Mouse (Mus musculus): ENCODE results near the gene 1700001C19Rik. TPM values are rescaled to one million over a fixed set of nuclear protein-coding genes. Genes with fewer than 3 reads are reported as not detected.
"Not testable (repeated sequence)": the region's sequence is repeated elsewhere in the genome, so short reads cannot be mapped to it uniquely, and the experiment has no call there.

Gene 1700001C19Rik
- polyA plus RNA-seq, 1 experiment from 2014 or later: 0.65 TPM

DNA sequence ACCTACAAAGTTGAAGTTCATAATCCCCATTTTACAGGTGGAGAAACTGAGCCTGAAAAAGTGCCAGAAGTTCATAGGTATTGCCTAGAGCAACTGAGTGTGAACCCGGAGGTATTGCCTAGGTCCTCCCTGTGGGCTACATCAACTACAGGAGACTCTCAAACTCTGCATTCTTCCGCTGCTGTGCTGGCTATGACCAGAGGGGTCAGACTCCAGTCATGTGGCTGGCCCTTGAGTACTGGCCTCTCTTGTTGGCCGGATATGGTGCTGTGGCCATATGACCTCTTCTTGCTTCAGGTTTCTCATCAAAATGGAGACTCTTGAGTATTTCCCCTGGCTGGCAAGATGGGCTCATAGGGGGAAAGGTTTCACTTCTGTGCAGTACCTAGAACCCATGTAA lies 5.1 kb upstream of the 1700001C19Rik start:
- 77% methylated on average over 3 of the region's 3 CpGs for WGBS
- no peak overlapping the region for H3K4me2 ChIP-seq (replicated peaks)
- H3K9ac ChIP-seq: no peak overlapping the region
- H3K4me1 ChIP-seq: peaks cover 8% of the 10 kb centered on the region
- ATAC-seq (ENCODE audit: low FRiP score): no peak
- peaks cover 24% of the 10 kb centered on the region for H3K27me3 ChIP-seq
- no peaks in the 10 kb centered on the region for H3K9me3 ChIP-seq (replicated peaks)
- no peaks in the 10 kb centered on the region for H3K36me3 ChIP-seq
- H3K27ac ChIP-seq: no peak overlapping the region
- no peak overlapping the region for H3K4me3 ChIP-seq

DNA sequence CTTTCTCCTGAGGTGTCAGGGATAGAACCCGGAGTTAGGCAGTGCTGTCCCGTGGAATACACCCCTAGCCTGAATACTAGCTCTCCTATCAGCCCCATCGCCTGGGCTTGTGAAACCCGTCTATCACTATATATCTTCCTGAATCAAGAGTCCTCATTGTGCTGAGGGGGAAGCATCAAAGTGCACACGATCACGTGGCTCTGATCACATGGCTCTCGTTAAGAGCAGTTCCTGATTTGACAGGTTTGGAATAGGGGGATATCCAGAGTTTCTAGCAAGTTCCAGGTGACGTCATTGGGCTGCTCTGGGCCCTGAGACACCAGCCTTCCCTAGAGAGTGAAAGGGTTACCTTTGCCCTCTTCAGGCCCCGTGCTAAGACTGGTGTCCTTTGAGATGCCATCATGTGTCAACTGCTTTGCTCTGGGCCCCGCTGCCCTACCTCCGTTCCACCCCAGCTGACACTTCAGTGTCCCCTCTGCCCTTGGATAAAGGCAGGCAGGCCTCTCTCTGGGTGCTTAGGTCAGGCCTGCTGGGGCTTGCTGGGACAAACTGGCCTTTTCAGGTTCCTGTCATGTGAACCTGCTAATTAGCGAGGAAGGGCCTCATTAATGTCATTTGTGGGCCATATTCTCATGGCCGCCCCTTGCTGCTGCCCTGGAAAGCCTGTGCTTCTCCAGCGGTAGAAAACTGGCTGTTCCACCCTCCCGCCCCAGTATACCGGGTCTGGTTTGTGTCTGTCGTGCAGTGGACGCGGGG lies 4.3 kb upstream of the 1700001C19Rik start:
- 68% methylated on average over 19 of the region's 19 CpGs for WGBS
- H3K4me2 ChIP-seq (replicated peaks): no peak overlapping the region
- H3K27me3 ChIP-seq: peaks cover 32% of the 10 kb centered on the region

DNA sequence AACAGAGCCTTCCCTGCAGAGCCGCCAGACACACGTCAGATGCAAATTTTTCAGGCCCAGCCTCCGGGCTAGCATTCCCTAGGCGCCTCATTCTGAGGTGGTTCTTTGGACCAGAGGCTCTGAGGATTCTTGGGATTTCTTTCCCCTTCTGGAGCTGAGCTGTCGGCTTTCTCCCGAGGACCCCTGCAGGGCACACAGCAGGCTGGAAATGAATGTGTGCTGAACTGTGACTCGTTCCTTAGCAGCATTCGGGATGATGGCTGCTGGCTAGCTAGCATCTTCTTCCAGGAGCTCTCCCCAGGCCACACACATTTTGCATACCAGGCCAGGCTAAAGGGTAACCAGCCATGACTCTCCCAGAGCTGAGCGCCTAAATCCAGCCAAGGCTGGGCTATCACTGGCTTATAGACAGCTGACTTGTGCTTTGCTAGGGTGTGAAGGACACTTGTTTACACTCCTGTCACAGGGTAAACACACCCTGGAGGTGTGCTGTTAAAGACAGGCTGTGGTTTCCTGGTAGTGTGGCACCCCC lies 3.2 kb upstream of the 1700001C19Rik start:
- Histone ChIP-seq H3K4me2 (replicated peaks) (no peak overlapping the region; the same call in 1 of the 2 replicates), H3K9ac (no peak overlapping the region), H3K9me3 (replicated peaks) (no peaks in the 10 kb centered on the region), H3K36me3 (no peaks in the 10 kb centered on the region), H3K27ac (peak overlapping the region; percentile 36; the same call in 1 of the 2 replicates), H3K4me3 (no peak overlapping the region), H3K27me3 (peaks cover 39% of the 10 kb centered on the region), H3K4me1 (peaks cover 16% of the 10 kb centered on the region)
- peak; percentile 55 for ATAC-seq (ENCODE audit: low FRiP score)
- 2% methylated on average over 9 of the region's 9 CpGs for WGBS

More for the DNA sequence above, 4.3 kb upstream of the 1700001C19Rik start:
- Histone ChIP-seq H3K36me3 (no peaks in the 10 kb centered on the region), H3K4me3 (no peak overlapping the region), H3K9me3 (replicated peaks) (no peaks in the 10 kb centered on the region), H3K9ac (no peak overlapping the region), H3K27ac (no peak overlapping the region), H3K4me1 (peaks cover 13% of the 10 kb centered on the region)
- no peak for ATAC-seq (ENCODE audit: low FRiP score)

DNA sequence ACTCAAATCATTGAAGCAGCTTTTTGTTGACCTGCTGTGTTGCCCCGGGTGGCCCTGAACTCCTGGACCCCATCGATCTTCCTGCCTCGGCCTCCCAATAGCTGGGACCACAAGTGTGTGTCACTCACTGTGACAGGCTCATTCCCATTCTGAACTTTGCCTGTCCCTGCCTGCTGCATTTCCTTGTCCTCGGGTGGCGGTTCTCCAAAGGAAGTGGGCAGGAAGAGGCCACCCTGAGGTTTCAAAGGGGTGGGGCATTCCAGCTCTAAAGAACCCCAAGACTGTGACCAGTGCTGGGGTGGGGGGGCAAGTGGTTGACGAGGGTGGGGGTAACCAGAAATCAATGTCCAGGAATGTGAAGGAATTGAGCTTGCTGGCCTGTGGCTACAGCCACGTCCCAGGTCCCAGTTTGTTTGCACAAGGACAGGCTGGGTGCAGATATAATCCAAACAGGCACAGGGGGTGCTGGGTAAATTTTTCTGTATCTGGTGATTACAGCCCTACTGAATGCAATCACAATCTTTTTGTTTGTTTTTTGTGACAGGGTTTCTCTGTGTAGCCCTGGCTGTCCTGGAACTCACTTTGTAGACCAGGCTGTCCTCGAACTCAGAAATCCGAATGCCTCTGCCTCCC lies 2.3 kb upstream of the 1700001C19Rik start:
- H3K27me3 ChIP-seq: peaks cover 45% of the 10 kb centered on the region
- no peaks in the 10 kb centered on the region for H3K36me3 ChIP-seq
- WGBS: 36% methylated on average over 9 of the region's 9 CpGs
- no peak for ATAC-seq (ENCODE audit: low FRiP score)
- H3K4me3 ChIP-seq: no peak overlapping the region
- no peak overlapping the region for H3K9ac ChIP-seq
- no peak overlapping the region for H3K4me2 ChIP-seq (replicated peaks)
- peaks cover 16% of the 10 kb centered on the region for H3K4me1 ChIP-seq
- H3K27ac ChIP-seq: no peak overlapping the region
- H3K9me3 ChIP-seq (replicated peaks): no peaks in the 10 kb centered on the region

DNA sequence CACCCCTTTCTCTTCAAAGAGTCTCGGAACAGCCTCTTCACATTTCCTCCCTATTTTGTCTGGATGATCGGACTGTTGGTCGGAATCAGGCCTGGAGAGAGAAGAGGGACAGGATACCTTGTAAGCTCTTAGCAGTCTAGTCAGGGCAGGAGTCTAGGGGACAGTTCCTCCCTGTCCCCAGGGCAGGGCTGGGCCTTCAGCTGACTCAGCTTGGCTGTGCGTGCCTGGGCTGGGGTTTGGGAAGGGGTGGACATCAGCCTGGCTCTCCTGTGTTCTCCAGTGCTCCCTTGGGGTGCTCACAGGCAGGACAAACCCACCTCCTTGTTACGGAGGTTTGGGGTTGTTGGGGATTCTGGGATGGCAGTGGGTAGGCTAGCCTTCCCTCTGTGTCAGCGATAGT lies 1.4 kb upstream of the 1700001C19Rik start:
- Histone ChIP-seq H3K9ac (no peak overlapping the region), H3K9me3 (replicated peaks) (no peaks in the 10 kb centered on the region), H3K36me3 (no peaks in the 10 kb centered on the region), H3K4me2 (replicated peaks) (no peak overlapping the region), H3K27ac (no peak overlapping the region), H3K4me1 (peaks cover 16% of the 10 kb centered on the region), H3K4me3 (no peak overlapping the region), H3K27me3 (peaks cover 45% of the 10 kb centered on the region)
- no peak for ATAC-seq (ENCODE audit: low FRiP score)
- 58% methylated on average over 6 of the region's 6 CpGs for WGBS

GRCm38 (mm10) chr17:47436156-47436906 lies 845 bp downstream of the 1700001C19Rik start, which contains the start of gene AI661453:
Gene AI661453 (plus strand): TSS chr17:47436615.
- Histone ChIP-seq H3K36me3 (no peaks in the 10 kb centered on the region), H3K9me3 (replicated peaks) (no peaks in the 10 kb centered on the region), H3K4me3 (peak within 1 kb of the TSS; percentile 38), H3K4me2 (replicated peaks) (peak within 1 kb of the TSS; percentile 72), H3K9ac (peak within 1 kb of the TSS; percentile 49; the same call in 1 of the 2 replicates), H3K4me1 (peaks cover 16% of the 10 kb centered on the region), H3K27me3 (peaks cover 45% of the 10 kb centered on the region), H3K27ac (no peak within 1 kb of the TSS)
- 2% methylated on average over 45 of the region's 45 CpGs for WGBS
- no peak for ATAC-seq (ENCODE audit: low FRiP score)

- WGBS: 70% methylated on average over 5 of the region's 5 CpGs
- no peak overlapping the region for H3K9ac ChIP-seq
- H3K27me3 ChIP-seq: peaks cover 8% of the 10 kb centered on the region
- no peak overlapping the region for H3K27ac ChIP-seq
- peaks cover 9% of the 10 kb centered on the region for H3K4me1 ChIP-seq
- H3K4me3 ChIP-seq: no peak overlapping the region
- no peak for ATAC-seq (ENCODE audit: low FRiP score)
- H3K36me3 ChIP-seq: no peaks in the 10 kb centered on the region
- H3K9me3 ChIP-seq (replicated peaks): no peaks in the 10 kb centered on the region
- no peak overlapping the region for H3K4me2 ChIP-seq (replicated peaks)
These were observed 6.4 kb downstream of the 1700001C19Rik start for GRCm38 (mm10) chr17:47430815-47431214.

GRCm38 (mm10) chr17:47428831-47429304 lies 8.3 kb downstream of the 1700001C19Rik start:
- peak overlapping the region; percentile 13; the same call in 1 of the 2 replicates for H3K4me2 ChIP-seq (replicated peaks)
- H3K27ac ChIP-seq: no peak overlapping the region
- no peaks in the 10 kb centered on the region for H3K27me3 ChIP-seq
- no peaks in the 10 kb centered on the region for H3K36me3 ChIP-seq
- H3K9ac ChIP-seq: 0 out of 2 replicates have a peak overlapping the region, but pooled peaks have one; percentile 1
- WGBS: 6% methylated on average over 8 of the region's 8 CpGs
- no peaks in the 10 kb centered on the region for H3K9me3 ChIP-seq (replicated peaks)
- H3K4me1 ChIP-seq: peaks cover 9% of the 10 kb centered on the region
- ATAC-seq (ENCODE audit: low FRiP score): peak; percentile 61
- no peak overlapping the region for H3K4me3 ChIP-seq

DNA sequence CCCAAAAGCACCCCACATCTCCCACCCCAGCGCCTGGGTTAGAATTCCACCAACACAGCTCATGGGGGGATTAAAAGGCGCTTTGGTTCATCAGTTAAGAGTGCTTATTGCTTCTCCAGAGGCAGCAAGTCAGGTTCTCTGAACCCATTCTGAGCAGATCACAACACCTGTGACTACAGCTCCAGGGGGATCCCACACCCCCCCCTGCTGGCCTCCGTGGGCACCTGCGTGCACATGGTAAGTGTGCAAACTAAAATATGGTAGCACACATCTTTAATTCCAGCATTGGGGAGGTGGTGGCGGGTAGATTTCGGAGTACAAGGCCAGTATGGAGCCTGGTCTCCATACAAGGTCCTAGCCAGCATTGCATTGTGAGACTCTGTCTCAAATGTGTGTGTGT lies 9.9 kb downstream of the 1700001C19Rik start:
- WGBS: 65% methylated on average over 6 of the region's 6 CpGs
- H3K36me3 ChIP-seq: no peaks in the 10 kb centered on the region
- H3K9me3 ChIP-seq (replicated peaks): no peaks in the 10 kb centered on the region
- H3K27ac ChIP-seq: no peak overlapping the region
- H3K4me1 ChIP-seq: peaks cover 9% of the 10 kb centered on the region
- no peaks in the 10 kb centered on the region for H3K27me3 ChIP-seq
- H3K4me3 ChIP-seq: no peak overlapping the region
- no peak overlapping the region for H3K4me2 ChIP-seq (replicated peaks)
- no peak overlapping the region for H3K9ac ChIP-seq
- no peak for ATAC-seq (ENCODE audit: low FRiP score)

DNA sequence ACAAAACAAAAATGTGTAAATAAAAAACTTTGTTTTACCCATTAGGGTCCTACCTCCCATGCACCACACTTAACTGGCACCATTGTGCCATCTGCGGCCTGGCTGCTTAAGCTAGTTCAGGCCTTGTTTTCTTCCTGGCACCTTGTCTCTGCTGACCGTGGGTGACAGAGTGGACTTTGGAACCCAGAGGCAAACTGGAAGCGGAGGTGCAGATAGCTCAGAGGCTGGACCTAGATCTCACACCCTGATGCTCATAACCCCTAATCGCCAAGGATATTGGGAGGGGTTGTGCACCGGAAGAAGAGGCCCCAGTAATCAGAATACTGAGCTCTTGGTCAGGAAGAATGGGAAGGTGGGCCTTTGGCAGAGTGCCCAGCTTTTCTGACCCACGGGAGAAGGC lies 13.0 kb downstream of the 1700001C19Rik start:
- Histone ChIP-seq H3K4me2 (replicated peaks) (no peak overlapping the region), H3K4me1 (peaks cover 8% of the 10 kb centered on the region), H3K36me3 (no peaks in the 10 kb centered on the region), H3K4me3 (no peak overlapping the region), H3K9ac (no peak overlapping the region), H3K27me3 (no peaks in the 10 kb centered on the region; the same call in 1 of the 2 replicates), H3K27ac (no peak overlapping the region), H3K9me3 (replicated peaks) (no peaks in the 10 kb centered on the region)
- ATAC-seq (ENCODE audit: low FRiP score): no peak
- 85% methylated on average over 6 of the region's 6 CpGs for WGBS

GRCm38 (mm10) chr17:47422616-47423015 lies 14.6 kb downstream of the 1700001C19Rik start:
- not testable (repeated sequence) for H3K36me3 ChIP-seq; H3K9me3 ChIP-seq (replicated peaks); H3K9ac ChIP-seq; H3K27ac ChIP-seq; H3K27me3 ChIP-seq; ATAC-seq (ENCODE audit: low FRiP score); H3K4me2 ChIP-seq (replicated peaks); H3K4me1 ChIP-seq; H3K4me3 ChIP-seq
- 100% methylated on average over 1 of the region's 1 CpGs for WGBS

DNA sequence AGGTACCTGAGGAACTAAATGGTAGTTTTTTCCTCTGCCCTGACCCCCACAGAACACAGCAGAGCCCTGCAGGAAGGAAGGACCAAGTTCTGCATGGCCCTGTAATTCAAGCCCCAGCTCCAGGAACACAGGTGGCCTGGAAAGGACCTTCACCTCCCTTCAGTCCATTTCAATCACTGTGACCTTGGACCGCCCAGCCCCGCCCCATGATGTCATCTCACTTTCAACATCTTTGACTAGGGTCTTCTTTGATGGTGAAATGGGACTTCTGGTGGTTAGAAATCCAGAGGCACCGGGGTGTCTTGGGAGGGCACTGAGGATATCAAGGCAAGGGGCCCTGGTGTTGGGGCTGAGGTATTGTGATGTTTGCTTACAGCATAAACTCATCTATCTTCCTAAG lies 15.6 kb downstream of the 1700001C19Rik start:
- no peak for ATAC-seq (ENCODE audit: low FRiP score)
- H3K4me3 ChIP-seq: no peak overlapping the region
- H3K36me3 ChIP-seq: no peaks in the 10 kb centered on the region
- H3K9me3 ChIP-seq (replicated peaks): no peaks in the 10 kb centered on the region
- 82% methylated on average over 3 of the region's 3 CpGs for WGBS
- H3K27me3 ChIP-seq: no peaks in the 10 kb centered on the region; the same call in 1 of the 2 replicates
- H3K4me1 ChIP-seq: no peaks in the 10 kb centered on the region
- no peak overlapping the region for H3K4me2 ChIP-seq (replicated peaks)
- no peak overlapping the region for H3K9ac ChIP-seq
- no peak overlapping the region for H3K27ac ChIP-seq
